Mouse (Mus musculus) intestine, embryonic 16.5 days (tissue): Measurements from ENCODE around the gene Tnfsf11. TPM values are rescaled to one million over a fixed set of nuclear protein-coding genes. Genes with fewer than 3 reads are reported as not detected.

Experiments
- ATAC-seq: fragments of 200-750 bp; cut with Nextera tagmentation; 2 replicates; pipeline ENCODE4 v1.8.0; 2017; ENCODE audit warnings: moderate TSS enrichment, moderate library complexity
- H3K27ac ChIP-seq: fragments of 300-500 bp; sonication (generic); 2 replicates; pipeline ENCODE4 v1.5.1; 2014; ENCODE audit warnings: mild to moderate bottlenecking, low read length
- H3K27me3 ChIP-seq: fragments of 300-500 bp; sonication (generic); replicated peaks from 2 replicates; pipeline ENCODE4 v1.6.1; 2014; ENCODE audit warnings: low read length, control low read depth, mixed read lengths; ENCODE audit not compliant: control insufficient read depth, insufficient read depth
- H3K36me3 ChIP-seq: fragments of 300-500 bp; sonication (generic); 2 replicates; pipeline ENCODE4 v1.6.1; 2014; ENCODE audit warnings: low read length, control low read depth; ENCODE audit not compliant: control insufficient read depth, insufficient read depth
- H3K4me1 ChIP-seq: fragments of 300-500 bp; sonication (generic); 2 replicates; pipeline ENCODE4 v1.6.1; 2014; ENCODE audit warnings: low read length, control low read depth, mixed read lengths; ENCODE audit not compliant: control insufficient read depth, insufficient read depth
- H3K4me2 ChIP-seq: fragments of 300-500 bp; sonication (generic); 2 replicates; pipeline ENCODE4 v1.6.1; 2014; ENCODE audit warnings: low read depth, low read length, control low read depth
- H3K4me3 ChIP-seq: fragments of 300-500 bp; sonication (generic); 2 replicates; pipeline ENCODE4 v1.5.1; 2014; ENCODE audit warnings: mild to moderate bottlenecking, low read length
- H3K9ac ChIP-seq: fragments of 300-500 bp; sonication (generic); 2 replicates; pipeline ENCODE4 v1.6.1; 2014; ENCODE audit warnings: low read depth, low read length
- H3K9me3 ChIP-seq: fragments of 300-500 bp; sonication (generic); 2 replicates; pipeline ENCODE4 v1.6.1; 2016; ENCODE audit warnings: low read length, control low read depth; ENCODE audit not compliant: control insufficient read depth
- WGBS: fragments of 180-500 bp; shearing (Covaris S2); extraction: QIAGEN DNeasy Blood & Tissue Kit; methylation state at CpG from one replicate; pipeline ENCODE4 v1.1.7; 2014; 5-methylcytosine and 5-hydroxymethylcytosine counted together
- polyA plus RNA-seq: library from polyadenylated mRNA; unstranded; fragments of >200 nt; fragmentation: Nextera tagmentation; extraction: Ambion mirVana; gene quantifications from 2 replicates; pipeline ENCODE4 v1.2.1, GENCODE M21; 2015

Gene Tnfsf11
- polyA plus RNA-seq, 1 experiment from 2014 or later, result 0.33 TPM

GRCm38 (mm10) chr14:78300914-78301313 lies 6.9 kb downstream of the Tnfsf11 start:
- 87% methylated on average over 3 of the region's 3 CpGs for WGBS
- H3K36me3 ChIP-seq, result no peaks in the 10 kb centered on the region
- no peak for ATAC-seq

GRCm38 (mm10) chr14:78292687-78293086 lies 15.2 kb downstream of the Tnfsf11 start:
- Histone ChIP-seq H3K9me3 (no peaks in the 10 kb centered on the region), H3K27ac (no peak overlapping the region), H3K4me1 (no peaks in the 10 kb centered on the region), H3K9ac (no peak overlapping the region), H3K27me3 (no peaks in the 10 kb centered on the region), H3K4me3 (no peak overlapping the region), H3K36me3 (no peaks in the 10 kb centered on the region), H3K4me2 (no peak overlapping the region)
- ATAC-seq, result no peak
- 84% methylated on average over 7 of the region's 7 CpGs for WGBS

More at GRCm38 (mm10) chr14:78300914-78301313, 6.9 kb downstream of the Tnfsf11 start:
- H3K4me2 ChIP-seq, result no peak overlapping the region
- no peaks in the 10 kb centered on the region for H3K27me3 ChIP-seq
- H3K4me1 ChIP-seq, result no peaks in the 10 kb centered on the region
- H3K9me3 ChIP-seq, result no peaks in the 10 kb centered on the region
- H3K27ac ChIP-seq, result no peak overlapping the region
- H3K9ac ChIP-seq, result no peak overlapping the region
- H3K4me3 ChIP-seq, result no peak overlapping the region

GRCm38 (mm10) chr14:78289912-78290523 lies 17.8 kb downstream of the Tnfsf11 start:
- ATAC-seq, result no peak
- Histone ChIP-seq H3K36me3 (no peaks in the 10 kb centered on the region), H3K4me2 (no peak overlapping the region), H3K4me1 (no peaks in the 10 kb centered on the region), H3K4me3 (no peak overlapping the region), H3K9me3 (no peaks in the 10 kb centered on the region), H3K9ac (no peak overlapping the region), H3K27me3 (no peaks in the 10 kb centered on the region), H3K27ac (no peak overlapping the region)
- 80% methylated on average over 9 of the region's 9 CpGs for WGBS

- 55% methylated on average over 5 of the region's 5 CpGs for WGBS
Measured at GRCm38 (mm10) chr14:78288903-78289302, 18.9 kb downstream of the Tnfsf11 start.

GRCm38 (mm10) chr14:78287906-78288800 lies 19.7 kb downstream of the Tnfsf11 start:
- Histone ChIP-seq H3K4me3 (no peak overlapping the region), H3K27me3 (no peaks in the 10 kb centered on the region), H3K9me3 (no peaks in the 10 kb centered on the region), H3K36me3 (no peaks in the 10 kb centered on the region), H3K4me2 (no peak overlapping the region), H3K9ac (no peak overlapping the region), H3K27ac (no peak overlapping the region), H3K4me1 (no peaks in the 10 kb centered on the region)
- no peak for ATAC-seq
- WGBS, result 46% methylated on average over 7 of the region's 7 CpGs

More at GRCm38 (mm10) chr14:78288903-78289302, 18.9 kb downstream of the Tnfsf11 start:
- Histone ChIP-seq H3K9me3 (no peaks in the 10 kb centered on the region), H3K27me3 (no peaks in the 10 kb centered on the region), H3K27ac (no peak overlapping the region), H3K36me3 (no peaks in the 10 kb centered on the region), H3K4me1 (no peaks in the 10 kb centered on the region), H3K9ac (no peak overlapping the region), H3K4me2 (no peak overlapping the region), H3K4me3 (no peak overlapping the region)
- no peak for ATAC-seq

- 55% methylated on average over 5 of the region's 5 CpGs for WGBS
Measured at GRCm38 (mm10) chr14:78286011-78286548, 21.8 kb downstream of the Tnfsf11 start.

GRCm38 (mm10) chr14:78282490-78282889 lies 25.4 kb downstream of the Tnfsf11 start:
- Histone ChIP-seq H3K9me3 (no peaks in the 10 kb centered on the region), H3K4me1 (no peaks in the 10 kb centered on the region), H3K9ac (no peak overlapping the region), H3K4me2 (no peak overlapping the region), H3K27me3 (no peaks in the 10 kb centered on the region), H3K36me3 (no peaks in the 10 kb centered on the region), H3K4me3 (no peak overlapping the region), H3K27ac (no peak overlapping the region)
- ATAC-seq, result no peak
- WGBS, result 72% methylated on average over 11 of the region's 11 CpGs

More at GRCm38 (mm10) chr14:78286011-78286548, 21.8 kb downstream of the Tnfsf11 start:
- no peaks in the 10 kb centered on the region for H3K27me3 ChIP-seq
- no peak overlapping the region for H3K4me2 ChIP-seq
- no peak overlapping the region for H3K9ac ChIP-seq
- no peak for ATAC-seq
- no peak overlapping the region for H3K27ac ChIP-seq
- H3K4me3 ChIP-seq, result no peak overlapping the region
- H3K4me1 ChIP-seq, result no peaks in the 10 kb centered on the region
- no peaks in the 10 kb centered on the region for H3K9me3 ChIP-seq
- H3K36me3 ChIP-seq, result no peaks in the 10 kb centered on the region

GRCm38 (mm10) chr14:78276395-78276930 lies 31.4 kb downstream of the Tnfsf11 start:
- Histone ChIP-seq H3K27ac (no peak overlapping the region), H3K4me2 (peak overlapping the region; percentile 14; the same call in 1 of the 2 replicates), H3K36me3 (no peaks in the 10 kb centered on the region), H3K9ac (no peak overlapping the region), H3K9me3 (no peaks in the 10 kb centered on the region), H3K4me3 (no peak overlapping the region; the same call in 1 of the 2 replicates), H3K27me3 (no peaks in the 10 kb centered on the region), H3K4me1 (no peaks in the 10 kb centered on the region)
- WGBS, result 58% methylated on average over 18 of the region's 18 CpGs
- ATAC-seq, result no peak

- no peak overlapping the region for H3K4me2 ChIP-seq
- no peaks in the 10 kb centered on the region for H3K4me1 ChIP-seq
- H3K36me3 ChIP-seq, result no peaks in the 10 kb centered on the region
- no peak overlapping the region for H3K9ac ChIP-seq
- no peak overlapping the region for H3K4me3 ChIP-seq
- H3K9me3 ChIP-seq, result no peaks in the 10 kb centered on the region
- ATAC-seq, result no peak
- WGBS, result 86% methylated on average over 5 of the region's 5 CpGs
- no peak overlapping the region for H3K27ac ChIP-seq
- H3K27me3 ChIP-seq, result no peaks in the 10 kb centered on the region
Measured at GRCm38 (mm10) chr14:78274851-78275250, 33.0 kb downstream of the Tnfsf11 start.
